Mouse (Mus musculus) embryonic facial prominence, embryonic 14.5 days (tissue): ENCODE data around the gene Slc35g3. TPM values are rescaled to one million over a fixed set of nuclear protein-coding genes. Genes with fewer than 3 reads are reported as not detected.

Experiments
- ATAC-seq: fragments of 200-750 bp; cut with Nextera tagmentation; 2 replicates; pipeline ENCODE4 v1.8.0; 2017; ENCODE audit warnings: low read depth, moderate number of reproducible peaks, moderate TSS enrichment
- DNase-seq: peaks from one replicate; pipeline ENCODE4 v3.0.0-alpha.2; 2015; ENCODE audit warnings: low spot score
- H3K27ac ChIP-seq: fragments of 300-500 bp; sonication (generic); replicated peaks from 2 replicates; pipeline ENCODE4 v1.5.1; 2014; ENCODE audit warnings: low read depth, mild to moderate bottlenecking, low read length, moderate library complexity
- H3K27me3 ChIP-seq: fragments of 300-500 bp; sonication (generic); replicated peaks from 2 replicates; pipeline ENCODE4 v1.6.1; 2014; ENCODE audit warnings: low read length; ENCODE audit not compliant: control insufficient read depth, insufficient read depth
- H3K36me3 ChIP-seq: fragments of 300-500 bp; sonication (generic); 2 replicates; pipeline ENCODE4 v1.6.1; 2014; ENCODE audit warnings: low read length, mixed read lengths; ENCODE audit not compliant: control insufficient read depth, insufficient read depth
- H3K4me1 ChIP-seq: fragments of 300-500 bp; sonication (generic); 2 replicates; pipeline ENCODE4 v1.6.1; 2014; ENCODE audit warnings: antibody characterized with exemption, low read length; ENCODE audit not compliant: control insufficient read depth, insufficient read depth
- H3K4me2 ChIP-seq: fragments of 300-500 bp; sonication (generic); 2 replicates; pipeline ENCODE4 v1.6.1; 2014; ENCODE audit warnings: low read depth, mild to moderate bottlenecking, low read length, moderate library complexity, mixed read lengths
- H3K4me3 ChIP-seq: fragments of 300-500 bp; sonication (generic); 2 replicates; pipeline ENCODE4 v1.5.1; 2014; ENCODE audit warnings: low read depth, mild to moderate bottlenecking, low read length
- H3K9ac ChIP-seq: fragments of 300-500 bp; sonication (generic); 2 replicates; pipeline ENCODE4 v1.6.1; 2014; ENCODE audit warnings: low read depth, mild to moderate bottlenecking, low read length, moderate library complexity, mixed read lengths
- H3K9me3 ChIP-seq: fragments of 300-500 bp; sonication (generic); 2 replicates; pipeline ENCODE4 v1.6.1; 2016; ENCODE audit warnings: low read length; ENCODE audit not compliant: control insufficient read depth
- WGBS: fragments of 180-500 bp; shearing (Covaris S2); extraction: QIAGEN DNeasy Blood & Tissue Kit; methylation state at CpG from one replicate; pipeline ENCODE4 v1.1.7; 2014; 5-methylcytosine and 5-hydroxymethylcytosine counted together
- polyA plus RNA-seq: library from polyadenylated mRNA; unstranded; fragments of >200 nt; fragmentation: Nextera tagmentation; extraction: Ambion mirVana; gene quantifications from 2 replicates; pipeline ENCODE4 v1.2.1, GENCODE M21; 2014

Gene Slc35g3
- polyA plus RNA-seq, 1 experiment from 2014 or later: not detected

DNA sequence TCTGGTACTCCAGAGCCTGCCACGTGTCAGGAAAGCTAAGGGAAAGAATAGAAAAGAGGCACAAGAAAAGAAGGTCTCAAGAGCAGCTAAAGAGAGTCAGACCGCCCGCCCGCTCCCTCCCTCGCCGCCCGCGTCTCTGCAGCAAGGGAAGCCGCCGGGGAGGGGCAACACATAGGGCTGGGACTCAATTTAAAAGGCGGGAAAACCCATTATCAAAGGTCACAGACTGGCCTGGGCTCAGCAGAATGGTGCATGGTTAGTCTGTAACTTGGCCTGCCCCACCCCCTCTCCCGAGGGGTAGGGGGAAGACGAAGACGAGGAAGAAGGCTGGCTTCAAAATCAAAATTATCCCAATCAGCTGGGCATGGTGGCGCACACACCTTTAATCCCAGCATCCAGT lies 43.1 kb downstream of the Slc35g3 start:
- Histone ChIP-seq H3K9me3 (peaks cover 3% of the 10 kb centered on the region; the same call in 1 of the 2 replicates), H3K27ac (no peak overlapping the region), H3K27me3 (no peaks in the 10 kb centered on the region), H3K4me1 (peaks cover 8% of the 10 kb centered on the region; the same call in 1 of the 2 replicates), H3K9ac (peak overlapping the region; percentile 25; the same call in 1 of the 2 replicates), H3K4me3 (no peak overlapping the region), H3K36me3 (no peaks in the 10 kb centered on the region), H3K4me2 (peak overlapping the region; percentile 20; the same call in 1 of the 2 replicates)
- no peak for ATAC-seq
- 30% methylated on average over 14 of the region's 15 CpGs for WGBS
- no peak for DNase-seq

- Histone ChIP-seq H3K36me3 (no peaks in the 10 kb centered on the region), H3K9me3 (peaks cover 3% of the 10 kb centered on the region; the same call in 1 of the 2 replicates), H3K4me1 (peaks cover 8% of the 10 kb centered on the region; the same call in 1 of the 2 replicates), H3K9ac (no peak overlapping the region), H3K4me2 (no peak overlapping the region), H3K4me3 (no peak overlapping the region), H3K27me3 (no peaks in the 10 kb centered on the region), H3K27ac (no peak overlapping the region)
- WGBS: 67% methylated on average over 4 of the region's 4 CpGs
- ATAC-seq: no peak
- no peak for DNase-seq
Observed at GRCm38 (mm10) chr11:69716953-69717352, 44.8 kb downstream of the Slc35g3 start.

GRCm38 (mm10) chr11:69715929-69716328 lies 45.8 kb downstream of the Slc35g3 start:
- no peak overlapping the region for H3K4me2 ChIP-seq
- DNase-seq (peak; percentile 52), ATAC-seq (no peak)
- H3K36me3 ChIP-seq: no peaks in the 10 kb centered on the region
- H3K27ac ChIP-seq: peak overlapping the region; percentile 58
- no peaks in the 10 kb centered on the region for H3K27me3 ChIP-seq
- no peak overlapping the region for H3K9ac ChIP-seq
- WGBS: 21% methylated on average over 5 of the region's 5 CpGs
- no peak overlapping the region for H3K4me3 ChIP-seq
- peaks cover 3% of the 10 kb centered on the region; the same call in 1 of the 2 replicates for H3K9me3 ChIP-seq
- peaks cover 8% of the 10 kb centered on the region; the same call in 1 of the 2 replicates for H3K4me1 ChIP-seq

DNA sequence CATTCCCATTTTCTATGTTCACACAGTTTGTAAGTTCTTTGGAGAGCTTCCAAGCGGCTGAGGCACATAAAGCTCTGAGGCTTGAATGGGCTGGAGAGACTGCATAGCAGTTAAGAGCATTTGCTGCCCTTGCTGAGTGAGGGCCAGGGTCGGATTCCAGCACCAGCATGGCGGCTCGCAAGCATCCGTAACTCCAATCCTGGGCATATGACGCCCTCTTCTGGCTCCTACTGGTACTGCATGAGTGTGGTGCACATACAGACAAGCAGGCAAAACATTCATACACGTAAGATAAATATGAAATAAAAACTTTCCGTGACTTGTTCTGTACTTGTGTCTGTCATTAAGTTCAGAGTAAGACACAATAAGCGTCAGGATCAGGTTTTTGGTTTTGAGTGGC lies 46.3 kb downstream of the Slc35g3 start:
- WGBS: 58% methylated on average over 9 of the region's 9 CpGs
- Histone ChIP-seq H3K27ac (no peak overlapping the region), H3K9me3 (peaks cover 3% of the 10 kb centered on the region; the same call in 1 of the 2 replicates), H3K4me2 (no peak overlapping the region), H3K4me3 (no peak overlapping the region), H3K27me3 (no peaks in the 10 kb centered on the region), H3K36me3 (no peaks in the 10 kb centered on the region), H3K4me1 (peaks cover 8% of the 10 kb centered on the region; the same call in 1 of the 2 replicates), H3K9ac (no peak overlapping the region)
- DNase-seq (peak; percentile 23), ATAC-seq (no peak)

DNA sequence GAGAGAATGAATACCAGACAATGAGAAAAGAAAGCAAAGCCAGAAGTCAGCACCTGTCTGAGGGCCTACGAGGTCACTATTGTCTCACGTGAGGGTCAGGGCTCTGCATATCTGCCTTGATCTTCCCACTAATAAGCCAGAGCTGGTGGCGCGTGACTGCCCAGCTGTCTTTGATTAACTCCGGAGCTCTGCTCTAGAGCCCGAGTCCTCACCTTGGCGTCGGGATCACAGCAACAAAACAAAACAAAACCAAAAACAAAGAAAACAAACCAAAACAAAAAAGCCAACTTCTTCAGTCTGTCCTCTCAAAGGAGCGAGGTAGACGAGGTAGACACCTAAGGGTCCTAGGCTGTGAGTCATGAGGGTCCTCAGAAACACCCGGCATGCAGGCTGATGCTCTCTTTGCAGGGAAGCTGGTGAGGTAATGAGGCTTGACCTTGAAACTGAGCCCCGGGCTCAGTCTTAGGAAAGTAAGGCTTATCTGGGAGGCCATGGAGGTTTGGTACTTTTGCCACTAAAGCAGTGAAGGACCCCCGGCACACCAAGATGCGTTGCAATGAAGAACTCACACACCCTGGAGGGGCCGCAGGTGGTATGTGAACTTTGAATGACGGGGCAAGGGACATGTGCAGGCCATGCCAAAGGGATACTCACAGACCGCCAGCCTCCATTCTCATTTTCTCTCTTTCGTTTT lies 47.0 kb downstream of the Slc35g3 start:
- H3K4me3 ChIP-seq: no peak overlapping the region
- DNase-seq: peak; percentile 45
- peaks cover 3% of the 10 kb centered on the region; the same call in 1 of the 2 replicates for H3K9me3 ChIP-seq
- H3K4me1 ChIP-seq: peaks cover 8% of the 10 kb centered on the region; the same call in 1 of the 2 replicates
- WGBS: 37% methylated on average over 18 of the region's 18 CpGs
- H3K9ac ChIP-seq: no peak overlapping the region
- ATAC-seq: peak; percentile 30; the same call in 1 of the 2 replicates
- no peaks in the 10 kb centered on the region for H3K27me3 ChIP-seq
- H3K36me3 ChIP-seq: no peaks in the 10 kb centered on the region
- no peak overlapping the region for H3K27ac ChIP-seq
- H3K4me2 ChIP-seq: no peak overlapping the region

DNA sequence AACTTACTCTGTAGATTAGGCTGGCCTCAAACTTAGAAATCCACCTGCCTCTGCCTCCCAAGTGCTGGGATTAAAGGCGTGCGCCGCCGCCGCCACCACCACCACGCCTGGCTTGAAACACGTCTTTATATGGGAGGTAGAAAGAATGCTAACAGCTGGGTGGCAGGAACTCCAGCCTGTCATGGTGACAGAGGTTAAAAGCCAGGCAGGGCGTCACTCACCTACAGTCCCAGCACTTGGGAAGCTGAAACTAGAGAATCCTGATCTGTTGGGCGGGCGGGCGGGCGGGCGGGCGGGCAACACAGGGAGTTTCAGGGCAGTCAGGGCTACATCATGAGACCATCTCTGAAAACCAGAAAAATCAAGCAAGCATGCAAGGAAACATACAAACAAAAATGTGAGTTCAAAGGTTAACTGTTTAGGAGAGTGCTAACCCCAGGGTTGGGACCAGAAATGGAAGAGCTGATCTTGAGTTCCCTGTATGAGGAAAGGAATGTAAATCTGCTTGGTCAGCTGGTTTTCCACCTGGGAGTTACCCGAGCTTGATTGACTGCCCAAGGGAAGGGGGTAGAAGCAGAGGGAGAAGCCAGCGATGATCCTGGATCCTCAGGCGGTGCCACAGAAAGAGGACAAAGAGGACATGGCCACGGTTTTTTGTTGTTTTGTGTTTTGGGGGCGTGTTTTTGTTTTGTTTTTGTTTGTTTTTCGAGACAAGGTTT lies 48.7 kb downstream of the Slc35g3 start:
- Histone ChIP-seq H3K4me2 (no peak overlapping the region), H3K9me3 (peaks cover 3% of the 10 kb centered on the region; the same call in 1 of the 2 replicates), H3K27ac (no peak overlapping the region), H3K9ac (no peak overlapping the region), H3K4me3 (no peak overlapping the region), H3K27me3 (no peaks in the 10 kb centered on the region), H3K36me3 (no peaks in the 10 kb centered on the region), H3K4me1 (0 out of 2 replicates have a peak, but pooled peaks cover 3% of the 10 kb centered on the region)
- ATAC-seq: no peak
- WGBS: 71% methylated on average over 20 of the region's 20 CpGs
- DNase-seq: no peak

DNA sequence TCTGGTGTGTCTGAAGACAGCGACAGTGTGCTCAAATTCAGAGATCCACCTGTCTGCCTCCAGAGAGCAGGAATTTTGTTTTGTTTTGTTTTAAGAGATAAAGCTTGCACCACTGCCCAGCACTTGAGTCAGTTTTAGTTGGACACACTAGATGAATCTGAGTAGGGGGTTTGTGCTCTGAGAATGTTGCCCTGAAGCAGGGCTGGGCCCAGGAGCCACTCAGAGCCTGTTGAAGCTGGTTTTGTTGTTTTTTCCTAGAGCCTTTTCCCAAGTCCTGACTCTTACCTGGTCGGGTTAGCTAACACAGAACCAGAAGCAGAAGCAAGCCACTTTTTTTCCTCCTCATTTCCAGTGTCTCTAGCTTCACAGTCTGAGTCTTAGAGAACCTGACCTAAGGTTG lies 50.7 kb downstream of the Slc35g3 start:
- peaks cover 3% of the 10 kb centered on the region; the same call in 1 of the 2 replicates for H3K9me3 ChIP-seq
- 73% methylated on average over 2 of the region's 2 CpGs for WGBS
- no peak overlapping the region for H3K9ac ChIP-seq
- DNase-seq (no peak), ATAC-seq (no peak)
- H3K4me2 ChIP-seq: no peak overlapping the region
- H3K27ac ChIP-seq: no peak overlapping the region
- no peaks in the 10 kb centered on the region for H3K27me3 ChIP-seq
- no peak overlapping the region for H3K4me3 ChIP-seq
- no peaks in the 10 kb centered on the region for H3K36me3 ChIP-seq
- 0 out of 2 replicates have a peak, but pooled peaks cover 3% of the 10 kb centered on the region for H3K4me1 ChIP-seq

- no peaks in the 10 kb centered on the region for H3K27me3 ChIP-seq
- DNase-seq: no peak
- no peak overlapping the region for H3K9ac ChIP-seq
- no peaks in the 10 kb centered on the region for H3K36me3 ChIP-seq
- H3K4me3 ChIP-seq: no peak overlapping the region
- WGBS: 75% methylated on average over 3 of the region's 3 CpGs
- peaks cover 2% of the 10 kb centered on the region; the same call in 1 of the 2 replicates for H3K9me3 ChIP-seq
- no peak overlapping the region for H3K27ac ChIP-seq
- H3K4me2 ChIP-seq: no peak overlapping the region
- no peak for ATAC-seq
- no peaks in the 10 kb centered on the region for H3K4me1 ChIP-seq
Observed at GRCm38 (mm10) chr11:69710470-69710869, 51.3 kb downstream of the Slc35g3 start.
